Mouse (Mus musculus) kidney, adult 2 months (tissue): ENCODE measurements around the gene Orc3. TPM values are rescaled to one million over a fixed set of nuclear protein-coding genes. Genes with fewer than 3 reads are reported as not detected.
A peak's percentile ranks its signal among the peaks of the same experiment; 100 is the strongest.

ENCODE experiments used
- DNase-seq: peaks from one replicate; pipeline ENCODE4 v3.0.0; 2021
- H3K27ac ChIP-seq: fragments of 200-500 bp; 2 replicates; pipeline ENCODE4 v1.5.1; 2012; ENCODE audit warnings: low read depth, low read length, control low read depth, inconsistent platforms; ENCODE audit not compliant: insufficient read depth
- H3K27me3 ChIP-seq: fragments of 200-500 bp; replicated peaks from 2 replicates; pipeline ENCODE4 v1.6.1; 2012; ENCODE audit warnings: mild to moderate bottlenecking, moderate library complexity, low read length, inconsistent platforms; ENCODE audit not compliant: control insufficient read depth, insufficient read depth
- H3K36me3 ChIP-seq: fragments of 200-500 bp; 2 replicates; pipeline ENCODE4 v1.6.1; 2012; ENCODE audit warnings: mild to moderate bottlenecking, moderate library complexity, low read length, inconsistent platforms; ENCODE audit not compliant: control insufficient read depth, insufficient read depth
- H3K4me1 ChIP-seq: fragments of 200-500 bp; 2 replicates; pipeline ENCODE4 v1.6.1; 2011; ENCODE audit warnings: low read length; ENCODE audit not compliant: control insufficient read depth, insufficient read depth
- H3K4me3 ChIP-seq: fragments of 200-500 bp; 2 replicates; pipeline ENCODE4 v1.5.1; 2011; ENCODE audit warnings: mild to moderate bottlenecking, low read depth, low read length, control low read depth; ENCODE audit not compliant: insufficient read depth
- CTCF ChIP-seq: fragments of 200-500 bp; conservative IDR thresholded peaks from 2 replicates; pipeline ENCODE4 v1.5.1; 2011; ENCODE audit warnings: low read depth, mild to moderate bottlenecking, control low read depth, low read length, moderate library complexity, mixed read lengths; ENCODE audit not compliant: insufficient read depth, insufficient read length
- POLR2A ChIP-seq: fragments of 200-500 bp; IDR thresholded peaks from one replicate; pipeline ENCODE4 v1.6.1; 2011; ENCODE audit warnings: low read depth, low read length, control low read depth
- WGBS: fragments of 180-500 bp; shearing (Covaris S2); methylation state at CpG from one replicate; pipeline ENCODE4 v1.1.7; 2018; 5-methylcytosine and 5-hydroxymethylcytosine counted together
- polyA plus RNA-seq: library from polyadenylated mRNA; depleted of rRNA; stranded (reverse); fragments of >200 nt; gene quantifications from 2 replicates; pipeline ENCODE4 v1.2.3, GENCODE M21; 2012

The Orc3 gene
- polyA plus RNA-seq, 1 experiment = 18.7 TPM

- DNase-seq = no peak
- WGBS = 96% methylated on average over 3 of the region's 3 CpGs
- H3K4me3 ChIP-seq = no peak overlapping the region
- TF ChIP-seq CTCF (no peak), POLR2A (no peak)
- H3K36me3 ChIP-seq = peaks cover 7% of the 10 kb centered on the region
- no peaks in the 10 kb centered on the region for H3K27me3 ChIP-seq
- H3K27ac ChIP-seq = no peak overlapping the region
- H3K4me1 ChIP-seq = no peaks in the 10 kb centered on the region
Measured at GRCm38 (mm10) chr4:34640731-34641130, 26.0 kb upstream of the Orc3 start.

- no peak overlapping the region for H3K4me3 ChIP-seq
- no peak for DNase-seq
- H3K27ac ChIP-seq = no peak overlapping the region
- peaks cover 7% of the 10 kb centered on the region for H3K36me3 ChIP-seq
- TF ChIP-seq CTCF (no peak), POLR2A (no peak)
- 86% methylated on average over 5 of the region's 5 CpGs for WGBS
- no peaks in the 10 kb centered on the region for H3K4me1 ChIP-seq
- no peaks in the 10 kb centered on the region for H3K27me3 ChIP-seq
Measured at GRCm38 (mm10) chr4:34639745-34640364, 25.1 kb upstream of the Orc3 start.

- no peaks in the 10 kb centered on the region for H3K4me1 ChIP-seq
- H3K27ac ChIP-seq = no peak overlapping the region
- peaks cover 3% of the 10 kb centered on the region; the same call in 1 of the 2 replicates for H3K36me3 ChIP-seq
- H3K4me3 ChIP-seq = no peak overlapping the region
- H3K27me3 ChIP-seq = no peaks in the 10 kb centered on the region
- DNase-seq = no peak
- WGBS = 81% methylated on average over 4 of the region's 4 CpGs
- TF ChIP-seq CTCF (no peak), POLR2A (no peak)
Measured at GRCm38 (mm10) chr4:34637851-34638250, 23.1 kb upstream of the Orc3 start.

GRCm38 (mm10) chr4:34637386-34637785 lies 22.6 kb upstream of the Orc3 start:
- Histone ChIP-seq H3K36me3 (peaks cover 2% of the 10 kb centered on the region; the same call in 1 of the 2 replicates), H3K27ac (no peak overlapping the region), H3K4me3 (no peak overlapping the region), H3K27me3 (no peaks in the 10 kb centered on the region), H3K4me1 (no peaks in the 10 kb centered on the region)
- TF ChIP-seq CTCF = no peak
- TF ChIP-seq POLR2A = no peak
- no peak for DNase-seq
- WGBS = 77% methylated on average over 7 of the region's 7 CpGs

GRCm38 (mm10) chr4:34636036-34636435 lies 21.3 kb upstream of the Orc3 start:
- WGBS = 78% methylated on average over 5 of the region's 5 CpGs
- no peak overlapping the region for H3K4me3 ChIP-seq
- no peaks in the 10 kb centered on the region for H3K4me1 ChIP-seq
- H3K27me3 ChIP-seq = no peaks in the 10 kb centered on the region
- H3K36me3 ChIP-seq = peaks cover 1% of the 10 kb centered on the region; the same call in 1 of the 2 replicates
- no peak for DNase-seq
- TF ChIP-seq POLR2A (no peak), CTCF (no peak)
- no peak overlapping the region for H3K27ac ChIP-seq

GRCm38 (mm10) chr4:34634129-34634528 lies 19.4 kb upstream of the Orc3 start:
- no peaks in the 10 kb centered on the region for H3K27me3 ChIP-seq
- peaks cover 3% of the 10 kb centered on the region; the same call in 1 of the 2 replicates for H3K4me1 ChIP-seq
- no peak overlapping the region for H3K4me3 ChIP-seq
- peak; percentile 56 for DNase-seq
- peaks cover 1% of the 10 kb centered on the region; the same call in 1 of the 2 replicates for H3K36me3 ChIP-seq
- no peak for TF ChIP-seq POLR2A
- TF ChIP-seq CTCF = no peak
- H3K27ac ChIP-seq = no peak overlapping the region
- 36% methylated on average over 7 of the region's 7 CpGs for WGBS

GRCm38 (mm10) chr4:34629956-34630355 lies 15.2 kb upstream of the Orc3 start:
- H3K4me3 ChIP-seq = no peak overlapping the region
- DNase-seq = peak; percentile 82
- H3K4me1 ChIP-seq = peaks cover 3% of the 10 kb centered on the region; the same call in 1 of the 2 replicates
- H3K27me3 ChIP-seq = no peaks in the 10 kb centered on the region
- no peak overlapping the region; the same call in 1 of the 2 replicates for H3K27ac ChIP-seq
- TF ChIP-seq CTCF = no peak
- TF ChIP-seq POLR2A = no peak
- 63% methylated on average over 1 of the region's 1 CpGs for WGBS
- H3K36me3 ChIP-seq = peaks cover 1% of the 10 kb centered on the region; the same call in 1 of the 2 replicates
